Mouse (Mus musculus): ENCODE data around the gene Fezf2. TPM values are rescaled to one million over a fixed set of nuclear protein-coding genes. Genes with fewer than 3 reads are reported as not detected.

Gene Fezf2
- total and polyA plus RNA-seq, 2 experiments from 2014 or later = 26.8 to 40.7 TPM

DNA sequence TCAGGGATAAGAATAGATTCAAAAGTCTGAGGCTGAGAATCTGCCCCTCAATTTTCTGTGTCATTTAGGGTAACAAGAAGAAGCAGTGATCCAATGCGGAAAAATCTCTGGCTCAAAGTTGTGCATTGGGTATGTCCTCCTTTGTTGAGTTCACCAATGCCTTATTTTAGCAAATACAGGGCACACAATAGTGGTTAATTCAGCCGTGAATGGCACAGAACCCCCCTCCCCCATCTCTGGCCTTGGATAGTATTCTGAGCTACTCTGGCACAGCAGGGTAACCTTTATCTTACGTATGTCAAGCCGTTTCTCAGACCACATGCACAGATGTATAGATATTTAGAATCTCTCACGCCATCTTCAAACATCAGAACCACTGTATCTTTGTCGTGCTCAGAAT is 48.3 kb downstream of the Fezf2 start:
- H3K27ac ChIP-seq (ENCODE audit: low read depth, low read length) = no peak overlapping the region
- H3K36me3 ChIP-seq (ENCODE audit: insufficient read depth) = no peaks in the 10 kb centered on the region; the same call in 1 of the 2 replicates
- H3K27me3 ChIP-seq (ENCODE audit: insufficient read depth, low read length) = no peaks in the 10 kb centered on the region
- H3K4me1 ChIP-seq (ENCODE audit: insufficient read depth) = no peaks in the 10 kb centered on the region
- WGBS = 24% methylated on average over 6 of the region's 6 CpGs
- DNase-seq (no peak), ATAC-seq (no peak)
- no peak for TF ChIP-seq CTCF (IDR thresholded peaks at IDR 0.05; ENCODE audit: low read depth)
- no peak overlapping the region for H3K4me3 ChIP-seq (ENCODE audit: low read depth, low read length)
- no peaks in the 10 kb centered on the region for H3K9me3 ChIP-seq (ENCODE audit: low read length)
- H3K9ac ChIP-seq = no peak overlapping the region
- H3K4me2 ChIP-seq (ENCODE audit: low read depth) = no peak overlapping the region

DNA sequence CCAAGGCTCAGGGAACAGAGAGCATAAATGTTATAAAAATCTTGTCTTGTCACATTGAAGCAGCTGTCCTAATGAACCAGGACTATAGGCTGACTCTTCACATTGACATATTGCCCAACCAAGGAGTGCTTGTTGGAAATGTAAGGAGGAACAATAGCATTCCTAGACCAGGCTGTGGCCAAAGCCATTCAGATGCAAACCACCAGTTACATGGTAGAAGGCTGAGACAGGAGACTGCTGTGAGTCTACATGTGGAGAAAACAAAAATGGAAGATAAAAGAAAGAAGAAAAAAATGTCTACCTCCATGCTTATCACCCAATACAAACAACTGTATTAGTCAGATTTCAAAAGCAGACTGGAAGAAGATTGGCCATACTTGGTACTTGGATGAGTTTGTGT is 48.8 kb downstream of the Fezf2 start:
- Histone ChIP-seq H3K4me1 (ENCODE audit: insufficient read depth) (no peaks in the 10 kb centered on the region), H3K27me3 (ENCODE audit: insufficient read depth, low read length) (no peaks in the 10 kb centered on the region), H3K27ac (ENCODE audit: low read depth, low read length) (no peak overlapping the region), H3K9ac (no peak overlapping the region), H3K4me2 (ENCODE audit: low read depth) (no peak overlapping the region), H3K36me3 (ENCODE audit: insufficient read depth) (no peaks in the 10 kb centered on the region; the same call in 1 of the 2 replicates), H3K9me3 (ENCODE audit: low read length) (no peaks in the 10 kb centered on the region), H3K4me3 (ENCODE audit: low read depth, low read length) (no peak overlapping the region)
- no peak for TF ChIP-seq CTCF (IDR thresholded peaks at IDR 0.05; ENCODE audit: low read depth)
- DNase-seq (no peak), ATAC-seq (no peak)

DNA sequence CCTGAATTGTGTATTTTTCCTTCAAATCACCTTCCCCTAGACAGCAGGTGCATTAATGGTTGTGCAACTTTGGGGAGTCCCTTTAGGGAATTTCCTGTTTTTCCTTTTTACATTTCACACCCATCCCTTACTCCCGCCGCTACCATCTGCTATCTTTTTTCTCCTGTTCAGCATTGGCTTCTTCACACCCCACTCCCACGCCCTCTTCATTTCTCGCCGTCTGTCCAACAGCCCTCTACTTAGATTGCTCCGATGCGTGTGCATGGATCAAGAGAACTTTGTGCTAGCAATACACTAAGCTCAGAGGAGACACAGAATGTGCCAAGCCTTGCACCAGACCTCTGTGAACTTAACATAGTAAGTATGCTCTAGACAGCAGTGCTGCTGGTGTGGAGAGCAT is 51.6 kb downstream of the Fezf2 start:
- WGBS = 73% methylated on average over 7 of the region's 7 CpGs
- no peaks in the 10 kb centered on the region for H3K4me1 ChIP-seq (ENCODE audit: insufficient read depth)
- no peaks in the 10 kb centered on the region; the same call in 1 of the 2 replicates for H3K36me3 ChIP-seq (ENCODE audit: insufficient read depth)
- no peak overlapping the region for H3K4me3 ChIP-seq (ENCODE audit: low read depth, low read length)
- TF ChIP-seq CTCF (IDR thresholded peaks at IDR 0.05; ENCODE audit: low read depth) = no peak
- DNase-seq (peak; percentile 21), ATAC-seq (peak; percentile 59)
- no peaks in the 10 kb centered on the region for H3K9me3 ChIP-seq (ENCODE audit: low read length)
- H3K27me3 ChIP-seq (ENCODE audit: insufficient read depth, low read length) = no peaks in the 10 kb centered on the region
- no peak overlapping the region for H3K9ac ChIP-seq
- H3K27ac ChIP-seq (ENCODE audit: low read depth, low read length) = no peak overlapping the region
- H3K4me2 ChIP-seq (ENCODE audit: low read depth) = no peak overlapping the region

Other genes starting within 250 kb of the Fezf2 start
- gene Gm49355, start 64.2 kb downstream of the Fezf2 start, total RNA-seq (2014; rRNA removed) = 0.15 TPM in 1 of 2 replicates, not detected in the other
- gene Gm49355, start 64.2 kb downstream of the Fezf2 start, polyA plus RNA-seq (2015; fragmentation: Nextera tagmentation; extraction: Ambion mirVana) = 0.15 and 0.21 TPM in 2 replicates
- gene 3830406C13Rik, start 64.0 kb downstream of the Fezf2 start, total RNA-seq (2014; rRNA removed) = 27.8 and 40.2 TPM in 2 replicates
- 35.2 and 39.0 TPM in 2 replicates for gene 3830406C13Rik, start 64.0 kb downstream of the Fezf2 start, polyA plus RNA-seq (2015; fragmentation: Nextera tagmentation; extraction: Ambion mirVana)